Mouse (Mus musculus): ENCODE data around the gene Hoxd11.

The Hoxd11 gene

DNA sequence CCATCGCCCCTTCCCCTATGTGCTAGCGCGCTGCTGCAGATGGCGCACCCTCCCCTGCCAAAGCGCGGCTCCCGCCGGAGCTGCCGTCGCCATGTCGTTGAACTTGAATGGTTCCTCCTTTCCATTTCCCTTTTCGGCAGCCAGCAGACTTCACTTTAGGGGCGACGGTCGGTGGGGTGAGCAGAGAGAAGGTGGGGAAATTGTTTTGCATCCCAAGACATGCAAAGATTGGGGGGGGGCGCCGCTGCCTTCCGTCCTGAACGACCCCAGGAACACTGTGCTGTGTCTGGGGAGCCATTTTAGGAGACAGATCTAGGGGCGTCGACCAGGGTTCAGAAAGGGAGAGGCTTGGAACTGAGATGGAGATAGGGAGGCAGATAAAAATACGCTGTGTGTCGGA is 623 bp downstream of the Hoxd11 start:
- intact Hi-C loops (cut with DNase I): no loop called here

DNA sequence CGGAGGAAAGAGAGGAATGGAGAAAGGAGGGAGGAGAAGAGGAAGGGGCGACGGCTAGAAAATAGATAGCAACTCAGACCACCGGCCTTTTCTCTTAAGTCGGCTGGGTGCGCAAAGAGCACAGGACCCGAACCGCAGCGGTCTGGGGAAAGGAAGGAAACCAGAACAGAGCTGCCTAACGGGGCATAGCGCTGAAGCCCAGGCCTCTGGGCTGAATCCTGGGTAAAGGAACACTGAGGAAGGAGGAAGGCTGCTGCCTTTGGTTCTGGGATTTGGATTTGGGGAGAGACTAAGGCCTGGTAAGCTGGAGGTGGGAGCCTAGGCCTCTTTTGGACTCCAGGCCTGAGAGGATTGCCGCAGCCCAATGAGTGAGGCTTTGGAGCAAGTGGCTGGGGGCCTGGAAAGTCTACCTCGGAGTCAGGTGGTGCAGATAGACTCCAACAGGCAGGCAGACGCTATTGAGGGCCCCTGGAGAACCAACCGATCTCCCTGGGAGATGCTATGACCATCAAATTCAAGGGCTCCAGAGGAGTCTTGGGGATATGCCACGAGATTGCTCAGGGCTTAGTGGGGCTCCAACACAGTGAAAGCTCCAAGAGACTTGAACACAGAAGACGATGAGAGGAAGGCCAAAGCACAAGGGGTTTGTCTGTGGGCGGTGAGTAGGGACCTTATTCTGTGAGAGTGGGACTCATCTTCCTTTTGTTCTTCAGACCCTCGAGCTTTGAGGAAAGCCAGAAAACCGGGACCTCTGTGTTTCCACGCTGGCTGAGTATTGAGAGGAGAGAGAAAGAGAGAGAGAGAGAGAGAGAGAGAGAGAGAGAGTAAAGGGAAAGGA is 1.4 kb downstream of the Hoxd11 start:
- intact Hi-C loops (cut with DNase I): no loop called here

DNA sequence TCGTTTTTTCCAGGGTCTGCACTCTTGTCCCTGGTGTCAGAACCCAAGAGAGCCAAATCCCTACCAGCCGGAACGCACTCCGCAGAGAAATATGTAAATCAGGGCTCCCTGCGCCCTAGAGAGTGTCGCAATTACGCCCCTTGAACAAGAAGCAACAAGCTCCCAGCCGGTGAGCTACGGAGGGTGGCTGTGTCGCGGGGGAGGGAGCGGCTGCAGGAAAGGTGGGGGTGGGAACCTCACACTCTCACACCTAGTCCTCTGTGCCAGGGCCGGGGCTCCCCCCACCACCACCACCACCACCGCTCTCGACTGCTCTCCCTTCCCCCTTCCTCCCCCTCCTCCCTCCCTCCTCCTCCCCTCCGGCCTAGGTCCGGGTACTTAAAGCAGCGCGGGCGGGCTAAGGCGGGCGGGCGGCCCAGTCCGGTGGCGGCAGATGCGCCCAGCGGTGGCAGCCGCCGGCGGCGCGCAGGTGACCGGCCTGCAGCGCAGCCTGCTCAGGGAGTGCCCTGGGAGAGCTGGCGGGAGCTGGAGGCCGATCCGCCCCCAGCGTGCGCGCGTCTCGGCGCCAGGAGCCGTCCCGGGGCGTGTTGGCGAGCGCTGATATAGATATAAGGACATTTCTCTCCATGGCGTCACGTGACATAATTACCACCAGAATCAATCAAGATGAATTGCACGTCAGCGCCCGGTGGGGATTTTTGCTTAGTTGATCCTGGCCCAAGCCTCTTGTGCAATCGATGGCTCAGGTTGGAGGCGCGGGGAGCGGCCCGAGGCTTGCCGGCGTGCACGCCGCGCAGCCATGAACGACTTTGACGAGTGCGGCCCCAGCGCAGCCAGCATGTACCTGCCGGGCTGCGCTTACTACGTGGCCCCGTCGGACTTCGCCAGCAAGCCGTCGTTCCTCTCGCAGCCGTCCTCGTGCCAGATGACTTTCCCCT is 2.5 kb downstream of the Hoxd11 start:
- intact Hi-C loops (cut with DNase I): no loop called here

- intact Hi-C loops (cut with DNase I): no loop called here
Measured at GRCm38 (mm10) chr2:74682796-74683195, 3.4 kb downstream of the Hoxd11 start.

- intact Hi-C loops (cut with DNase I): no loop called here
Measured at GRCm38 (mm10) chr2:74683471-74683951, 4.2 kb downstream of the Hoxd11 start.

GRCm38 (mm10) chr2:74684106-74684505 is 4.7 kb downstream of the Hoxd11 start:
- intact Hi-C loops (cut with DNase I): no loop called here

GRCm38 (mm10) chr2:74685059-74685603 is 5.8 kb downstream of the Hoxd11 start:
- intact Hi-C loops (cut with DNase I): no loop called here

DNA sequence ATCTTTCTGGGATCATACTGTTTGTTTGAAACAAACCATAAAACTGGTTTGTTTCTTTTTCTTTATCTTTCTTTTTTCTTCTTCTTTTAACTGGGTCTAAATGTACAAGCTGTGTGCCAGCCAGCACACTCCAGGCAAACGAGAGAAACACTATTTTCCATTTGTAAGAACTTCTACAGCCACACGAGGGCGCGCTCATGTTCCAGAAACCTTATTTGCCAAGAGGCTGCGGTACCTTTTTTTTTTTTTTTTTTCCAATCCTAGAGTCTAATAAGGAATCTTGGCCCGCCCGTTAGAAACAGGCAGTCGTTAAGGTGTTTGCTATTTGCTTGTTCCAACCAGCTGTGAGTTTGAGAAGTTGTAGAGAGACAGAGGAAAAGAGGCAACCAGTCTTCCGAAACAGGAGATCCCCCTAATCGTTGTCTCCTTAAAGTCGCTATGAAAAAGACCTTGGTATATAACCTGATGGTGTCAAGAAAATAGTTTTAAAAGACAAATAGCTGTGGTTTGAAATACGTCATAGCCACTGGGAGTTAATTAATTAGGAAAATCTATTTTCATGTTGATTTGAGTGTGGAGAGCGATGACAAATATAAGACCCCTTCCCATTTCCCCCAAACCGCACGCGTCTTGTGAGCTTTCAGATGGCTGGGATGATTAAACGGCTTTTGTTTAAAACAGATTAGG is 7.1 kb downstream of the Hoxd11 start:
- intact Hi-C loops (cut with DNase I): no loop called here

DNA sequence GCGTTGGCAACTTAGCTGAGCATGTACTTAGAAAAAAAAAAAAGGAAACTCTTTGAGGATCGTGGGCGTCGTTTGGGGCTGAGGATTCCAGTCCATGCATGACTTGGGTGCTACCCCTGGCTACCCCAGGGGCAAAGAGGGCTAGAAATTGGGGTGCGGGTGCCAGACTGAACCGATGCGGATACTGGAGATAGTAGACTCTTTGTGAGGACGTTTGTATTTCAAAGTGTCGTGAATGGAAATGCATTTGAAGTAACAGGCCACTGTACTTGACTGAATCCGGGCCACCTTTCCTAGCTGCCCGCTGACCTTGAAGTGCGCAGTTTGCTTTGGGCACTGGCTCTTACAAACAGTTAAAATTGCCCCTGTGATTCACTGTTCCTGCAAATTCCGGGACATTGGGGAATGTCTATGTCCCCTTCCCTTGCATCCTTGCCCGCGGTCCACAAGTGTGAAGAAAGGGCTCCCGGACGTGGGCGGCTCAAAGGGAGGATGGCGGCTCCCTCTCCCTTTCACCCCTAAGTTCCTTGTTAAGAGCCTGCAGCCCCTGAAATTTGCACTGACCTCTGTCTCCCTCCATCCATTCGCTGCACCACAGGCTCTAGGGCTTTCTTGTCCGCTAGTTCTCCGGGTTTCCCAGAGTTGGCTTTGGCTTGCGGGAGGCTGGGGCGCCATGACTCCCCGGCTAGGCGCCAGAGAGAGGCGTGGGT is 7.8 kb downstream of the Hoxd11 start:
- intact Hi-C loops (cut with DNase I): no loop called here

DNA sequence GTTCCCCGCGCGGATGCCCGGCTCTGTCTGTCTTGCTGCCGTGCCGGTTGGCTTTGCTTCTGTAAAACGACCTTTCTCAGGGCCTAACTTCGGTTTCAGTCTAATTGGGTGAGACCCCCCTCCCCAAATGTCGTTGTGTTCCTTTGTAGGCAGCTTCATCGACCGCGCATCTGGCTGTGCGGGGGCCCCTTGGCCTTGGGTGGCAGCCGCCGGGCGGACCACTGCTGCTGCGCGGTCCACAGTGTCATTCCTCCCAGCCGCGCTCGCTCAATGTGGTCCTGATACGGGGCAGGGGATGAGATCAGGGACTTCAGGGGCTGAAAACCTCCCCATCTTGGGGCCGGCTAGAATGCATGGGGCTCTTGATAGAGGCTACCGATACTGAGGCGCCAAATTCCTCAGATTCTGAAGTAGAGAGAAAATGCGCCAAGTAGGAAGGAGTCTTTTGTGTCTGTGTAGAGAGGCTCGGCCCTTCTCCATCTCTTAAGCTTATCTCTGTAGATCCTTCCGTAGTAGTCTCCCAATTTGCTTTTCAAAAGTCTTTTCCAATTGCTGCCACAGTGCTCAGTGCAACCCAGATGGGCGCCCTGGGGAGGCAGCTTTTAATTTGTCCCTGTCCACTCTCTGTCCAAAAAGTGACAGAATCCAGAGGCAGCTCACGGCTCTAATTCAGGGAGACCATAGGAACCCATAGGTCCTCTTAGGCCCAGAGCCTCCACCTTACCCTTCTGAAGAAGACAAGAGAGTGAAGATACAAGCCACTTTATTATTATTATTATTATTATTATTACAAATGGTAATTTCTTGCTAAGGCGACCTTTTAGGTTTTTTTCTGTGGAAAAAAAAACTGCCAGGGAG is 8.6 kb downstream of the Hoxd11 start:
- intact Hi-C loops (cut with DNase I): no loop called here

DNA sequence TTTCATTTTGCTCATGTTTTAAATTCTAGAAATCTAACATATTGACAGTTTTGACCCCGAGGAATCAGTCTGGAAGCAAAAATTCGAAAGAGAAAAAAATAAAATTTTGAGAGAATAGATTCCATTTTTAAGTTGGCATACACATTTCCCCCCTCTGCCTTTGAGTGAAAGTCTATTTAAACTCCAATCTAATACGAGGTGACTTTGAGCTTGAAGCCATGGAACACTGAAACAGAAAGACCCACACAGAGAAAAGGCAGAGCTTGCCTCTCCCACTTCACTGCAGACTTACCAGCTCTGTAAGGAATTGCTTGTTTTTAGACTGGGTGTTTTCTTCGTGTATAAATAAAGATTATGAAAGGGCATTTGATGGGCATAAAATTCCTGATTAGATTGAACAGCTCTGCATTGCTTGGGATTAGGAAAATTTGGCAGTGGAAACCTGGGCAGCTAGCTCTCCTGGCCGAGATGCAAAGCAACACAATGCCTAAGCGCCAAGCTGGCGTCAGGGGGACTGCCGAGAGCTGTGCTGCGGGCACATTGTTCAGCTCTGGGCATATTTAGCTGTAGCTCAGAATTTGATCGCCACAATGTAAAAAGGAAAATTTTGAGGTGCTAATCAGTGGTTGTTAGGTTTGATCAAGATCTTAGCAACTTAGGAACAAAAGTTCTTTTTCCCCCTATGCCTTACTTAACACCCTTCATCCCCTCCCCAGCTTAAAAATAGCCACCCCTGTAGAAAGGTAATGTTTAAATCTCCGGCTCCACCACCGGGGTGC is 9.6 kb downstream of the Hoxd11 start:
- intact Hi-C loops (cut with DNase I): no loop called here

GRCm38 (mm10) chr2:74689574-74690337 is 10.4 kb downstream of the Hoxd11 start:
- intact Hi-C loops (cut with DNase I): loop anchor here (10.0 kb wide), 1 partner anchor 625 kb away; no protein-coding TSS in a partner anchor

GRCm38 (mm10) chr2:74690338-74690716 is 11.0 kb downstream of the Hoxd11 start:
- intact Hi-C loops (cut with DNase I): loop anchor here (10.0 kb wide), 1 partner anchor 624 kb away; no protein-coding TSS in a partner anchor

DNA sequence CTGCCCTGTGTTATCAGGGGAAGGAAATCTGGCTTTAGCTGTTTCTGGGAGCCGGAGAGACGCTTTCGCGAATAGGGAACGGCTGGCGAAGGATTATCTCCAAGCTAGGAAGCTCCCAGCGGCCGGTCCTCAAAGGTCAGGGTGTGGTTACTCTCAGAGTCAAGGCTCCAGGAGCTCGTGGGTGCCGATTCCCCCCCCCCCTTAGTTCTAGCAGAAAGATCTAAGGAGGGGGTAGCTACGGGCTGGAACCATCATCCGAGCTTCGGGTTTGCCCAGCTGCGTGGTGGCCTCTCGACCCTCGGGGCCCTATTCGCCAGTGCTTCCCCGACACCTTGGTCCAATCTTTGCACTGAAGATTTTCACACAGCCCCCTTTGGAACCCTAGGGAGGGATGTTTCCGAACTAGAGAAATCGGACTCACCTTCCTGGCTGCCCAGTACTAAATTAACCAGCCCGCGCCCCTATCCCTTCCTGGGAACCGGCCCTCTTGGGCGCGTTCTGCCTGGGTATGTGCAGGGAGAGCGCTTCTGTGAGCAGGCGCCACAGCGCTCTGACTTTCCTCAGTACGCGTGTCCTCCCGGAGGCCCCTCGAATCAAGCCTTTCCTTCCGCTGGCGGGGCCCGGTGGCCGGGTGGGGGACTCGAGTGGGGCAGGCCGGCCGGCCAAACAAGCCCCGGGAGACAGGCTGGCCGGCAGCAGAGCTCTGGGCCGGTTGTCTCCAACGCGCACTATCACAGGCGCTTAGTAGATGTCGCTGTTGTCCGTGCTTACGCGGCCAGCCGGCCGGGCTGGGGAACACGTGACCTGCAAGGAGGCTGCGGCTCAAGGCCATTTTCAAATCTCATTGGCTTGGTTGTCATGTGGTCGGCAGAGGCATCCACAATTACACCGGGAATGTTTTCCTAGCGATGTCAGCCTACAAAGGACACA is 11.9 kb downstream of the Hoxd11 start, which contains the start of gene Hoxd10:
Gene Hoxd10 (plus strand): TSS at position 903 of the 930 bp plus-strand sequence.
- intact Hi-C loops (cut with DNase I): loop anchor here (10.0 kb wide), 1 partner anchor 624 kb away; no protein-coding TSS in a partner anchor

DNA sequence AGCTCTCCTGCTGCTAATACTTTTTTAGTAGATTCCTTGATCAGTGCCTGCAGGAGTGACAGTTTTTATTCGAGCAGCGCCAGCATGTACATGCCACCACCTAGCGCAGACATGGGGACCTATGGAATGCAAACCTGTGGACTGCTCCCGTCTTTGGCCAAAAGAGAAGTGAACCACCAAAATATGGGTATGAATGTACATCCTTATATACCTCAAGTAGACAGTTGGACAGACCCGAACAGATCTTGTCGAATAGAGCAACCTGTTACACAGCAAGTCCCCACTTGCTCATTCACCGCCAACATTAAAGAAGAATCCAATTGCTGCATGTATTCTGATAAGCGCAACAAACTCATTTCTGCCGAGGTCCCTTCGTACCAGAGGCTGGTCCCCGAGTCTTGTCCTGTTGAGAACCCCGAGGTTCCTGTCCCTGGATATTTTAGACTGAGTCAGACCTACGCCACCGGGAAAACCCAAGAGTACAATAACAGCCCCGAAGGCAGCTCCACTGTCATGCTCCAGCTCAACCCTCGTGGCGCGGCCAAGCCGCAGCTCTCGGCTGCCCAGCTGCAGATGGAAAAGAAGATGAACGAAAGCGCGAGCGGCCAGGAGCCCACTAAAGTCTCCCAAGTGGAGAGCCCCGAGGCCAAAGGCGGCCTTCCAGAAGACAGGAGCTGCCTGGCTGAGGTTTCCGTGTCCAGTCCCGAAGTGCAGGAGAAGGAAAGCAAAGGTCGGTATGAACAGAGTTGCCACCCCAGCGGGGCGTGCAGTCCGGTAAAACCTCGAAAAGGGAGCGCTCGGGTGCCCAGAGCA is 12.8 kb downstream of the Hoxd11 start:
- intact Hi-C loops (cut with DNase I): loop anchor here (10.0 kb wide), 1 partner anchor 623 kb away; no protein-coding TSS in a partner anchor

All from adrenal gland (tissue).